Mouse (Mus musculus) hindbrain, embryonic 13.5 days (tissue): ENCODE results near the gene Atxn2. TPM values are rescaled to one million over a fixed set of nuclear protein-coding genes. Genes with fewer than 3 reads are reported as not detected.

Experiments used
- ATAC-seq: fragments of 200-750 bp; cut with Nextera tagmentation; 2 replicates; pipeline ENCODE4 v1.8.0; 2017; ENCODE audit warnings: moderate TSS enrichment; ENCODE audit not compliant: low FRiP score
- H3K27ac ChIP-seq: fragments of 300-500 bp; sonication (generic); 2 replicates; pipeline ENCODE4 v1.5.1; 2015; ENCODE audit warnings: inconsistent platforms, mild to moderate bottlenecking, moderate library complexity
- H3K27me3 ChIP-seq: fragments of 300-500 bp; sonication (generic); 2 replicates; pipeline ENCODE4 v1.6.1; 2015; ENCODE audit warnings: mild to moderate bottlenecking, inconsistent platforms
- H3K36me3 ChIP-seq: fragments of 300-500 bp; sonication (generic); 2 replicates; pipeline ENCODE4 v1.6.1; 2015; ENCODE audit warnings: mild to moderate bottlenecking, inconsistent platforms
- H3K4me1 ChIP-seq: fragments of 300-500 bp; sonication (generic); replicated peaks from 2 replicates; pipeline ENCODE4 v1.6.1; 2015; ENCODE audit warnings: inconsistent platforms
- H3K4me2 ChIP-seq: fragments of 300-500 bp; sonication (generic); 2 replicates; pipeline ENCODE4 v1.6.1; 2015; ENCODE audit warnings: inconsistent platforms, mild to moderate bottlenecking, moderate library complexity
- H3K4me3 ChIP-seq: fragments of 300-500 bp; sonication (generic); 2 replicates; pipeline ENCODE4 v1.5.1; 2015; ENCODE audit warnings: mild to moderate bottlenecking, inconsistent platforms
- H3K9ac ChIP-seq: fragments of 300-500 bp; sonication (generic); 2 replicates; pipeline ENCODE4 v1.6.1; 2015; ENCODE audit warnings: mild to moderate bottlenecking, inconsistent platforms
- H3K9me3 ChIP-seq: fragments of 300-500 bp; sonication (generic); 2 replicates; pipeline ENCODE4 v1.6.1; 2016; ENCODE audit warnings: inconsistent platforms
- WGBS: fragments of 180-500 bp; shearing (Covaris S2); methylation state at CpG from one replicate; pipeline ENCODE4 v1.1.7; 2015; 5-methylcytosine and 5-hydroxymethylcytosine counted together
- polyA plus RNA-seq: library from polyadenylated mRNA; unstranded; fragments of >200 nt; fragmentation: Nextera tagmentation; extraction: Ambion mirVana; gene quantifications from 2 replicates; pipeline ENCODE4 v1.2.1, GENCODE M21; 2015

The Atxn2 gene
- polyA plus RNA-seq, 1 experiment from 2014 or later: 68.3 TPM

- no peak overlapping the region for H3K4me3 ChIP-seq
- H3K4me1 ChIP-seq: no peaks in the 10 kb centered on the region
- H3K27me3 ChIP-seq: no peaks in the 10 kb centered on the region
- ATAC-seq: no peak
- 89% methylated on average over 5 of the region's 5 CpGs for WGBS
- H3K27ac ChIP-seq: peak overlapping the region; percentile 41
- no peak overlapping the region for H3K4me2 ChIP-seq
- H3K36me3 ChIP-seq: peaks cover 66% of the 10 kb centered on the region
- H3K9ac ChIP-seq: 0 out of 2 replicates have a peak overlapping the region, but pooled peaks have one; percentile 29
- H3K9me3 ChIP-seq: no peaks in the 10 kb centered on the region
These were observed 100.4 kb downstream of the Atxn2 start for GRCm38 (mm10) chr5:121811485-121811931.

GRCm38 (mm10) chr5:121812526-121813243, 101.5 kb downstream of the Atxn2 start:
- H3K27ac ChIP-seq: peak overlapping the region; percentile 23; the same call in 1 of the 2 replicates
- 90% methylated on average over 7 of the region's 7 CpGs for WGBS
- H3K27me3 ChIP-seq: no peaks in the 10 kb centered on the region
- H3K9me3 ChIP-seq: no peaks in the 10 kb centered on the region
- no peak overlapping the region for H3K4me3 ChIP-seq
- no peak overlapping the region for H3K4me2 ChIP-seq
- no peak overlapping the region for H3K9ac ChIP-seq
- no peak for ATAC-seq
- peaks cover 77% of the 10 kb centered on the region for H3K36me3 ChIP-seq
- no peaks in the 10 kb centered on the region for H3K4me1 ChIP-seq

GRCm38 (mm10) chr5:121813744-121814143, 102.6 kb downstream of the Atxn2 start:
- Histone ChIP-seq H3K9me3 (no peaks in the 10 kb centered on the region), H3K36me3 (peaks cover 88% of the 10 kb centered on the region), H3K9ac (no peak overlapping the region), H3K27ac (no peak overlapping the region), H3K4me2 (no peak overlapping the region), H3K27me3 (no peaks in the 10 kb centered on the region), H3K4me1 (no peaks in the 10 kb centered on the region), H3K4me3 (no peak overlapping the region)
- WGBS: 95% methylated on average over 10 of the region's 10 CpGs
- no peak for ATAC-seq

- no peak for ATAC-seq
- Histone ChIP-seq H3K36me3 (peaks cover 94% of the 10 kb centered on the region), H3K27me3 (no peaks in the 10 kb centered on the region), H3K4me3 (no peak overlapping the region), H3K9me3 (no peaks in the 10 kb centered on the region), H3K9ac (no peak overlapping the region), H3K4me2 (no peak overlapping the region), H3K27ac (no peak overlapping the region), H3K4me1 (no peaks in the 10 kb centered on the region)
- 69% methylated on average over 3 of the region's 3 CpGs for WGBS
These were observed 103.9 kb downstream of the Atxn2 start for GRCm38 (mm10) chr5:121815067-121815466.

- H3K9ac ChIP-seq: no peak overlapping the region
- no peak overlapping the region for H3K4me2 ChIP-seq
- WGBS: 90% methylated on average over 8 of the region's 8 CpGs
- no peak for ATAC-seq
- no peak overlapping the region for H3K4me3 ChIP-seq
- H3K27me3 ChIP-seq: no peaks in the 10 kb centered on the region
- H3K36me3 ChIP-seq: peaks cover 90% of the 10 kb centered on the region
- no peaks in the 10 kb centered on the region for H3K9me3 ChIP-seq
- H3K27ac ChIP-seq: no peak overlapping the region
- H3K4me1 ChIP-seq: no peaks in the 10 kb centered on the region
These were observed 104.8 kb downstream of the Atxn2 start for GRCm38 (mm10) chr5:121815867-121816380.

- Histone ChIP-seq H3K9ac (no peak overlapping the region), H3K4me1 (no peaks in the 10 kb centered on the region), H3K4me3 (no peak overlapping the region), H3K4me2 (no peak overlapping the region), H3K36me3 (peaks cover 83% of the 10 kb centered on the region), H3K9me3 (no peaks in the 10 kb centered on the region), H3K27me3 (no peaks in the 10 kb centered on the region), H3K27ac (no peak overlapping the region)
- WGBS: 96% methylated on average over 2 of the region's 2 CpGs
- no peak for ATAC-seq
These were observed 105.5 kb downstream of the Atxn2 start for GRCm38 (mm10) chr5:121816611-121817010.

GRCm38 (mm10) chr5:121817551-121817950, 106.4 kb downstream of the Atxn2 start:
- 91% methylated on average over 9 of the region's 9 CpGs for WGBS
- Histone ChIP-seq H3K27ac (no peak overlapping the region), H3K4me1 (no peaks in the 10 kb centered on the region), H3K4me3 (no peak overlapping the region), H3K4me2 (no peak overlapping the region), H3K36me3 (peaks cover 74% of the 10 kb centered on the region), H3K9ac (0 out of 2 replicates have a peak overlapping the region, but pooled peaks have one; percentile 19), H3K9me3 (no peaks in the 10 kb centered on the region), H3K27me3 (no peaks in the 10 kb centered on the region)
- ATAC-seq: no peak

- H3K4me3 ChIP-seq: no peak overlapping the region
- 97% methylated on average over 7 of the region's 7 CpGs for WGBS
- H3K4me1 ChIP-seq: 0 out of 2 replicates have a peak, but pooled peaks cover 4% of the 10 kb centered on the region
- no peak overlapping the region for H3K27ac ChIP-seq
- ATAC-seq: no peak
- no peak overlapping the region for H3K9ac ChIP-seq
- no peaks in the 10 kb centered on the region for H3K9me3 ChIP-seq
- H3K36me3 ChIP-seq: peaks cover 73% of the 10 kb centered on the region
- no peak overlapping the region for H3K4me2 ChIP-seq
- H3K27me3 ChIP-seq: no peaks in the 10 kb centered on the region
These were observed 107.3 kb downstream of the Atxn2 start for GRCm38 (mm10) chr5:121818401-121818800.

GRCm38 (mm10) chr5:121818862-121819261, 107.7 kb downstream of the Atxn2 start:
- no peak for ATAC-seq

GRCm38 (mm10) chr5:121819559-121819958, 108.4 kb downstream of the Atxn2 start:
- Histone ChIP-seq H3K4me3 (no peak overlapping the region), H3K9ac (no peak overlapping the region), H3K27me3 (no peaks in the 10 kb centered on the region), H3K9me3 (no peaks in the 10 kb centered on the region), H3K4me2 (no peak overlapping the region), H3K4me1 (0 out of 2 replicates have a peak, but pooled peaks cover 5% of the 10 kb centered on the region), H3K27ac (no peak overlapping the region), H3K36me3 (peaks cover 68% of the 10 kb centered on the region)
- WGBS: 93% methylated on average over 5 of the region's 5 CpGs
- no peak for ATAC-seq

More at GRCm38 (mm10) chr5:121818862-121819261, 107.7 kb downstream of the Atxn2 start:
- Histone ChIP-seq H3K4me2 (no peak overlapping the region), H3K27me3 (no peaks in the 10 kb centered on the region), H3K9ac (no peak overlapping the region), H3K27ac (no peak overlapping the region), H3K4me1 (0 out of 2 replicates have a peak, but pooled peaks cover 5% of the 10 kb centered on the region), H3K4me3 (no peak overlapping the region), H3K36me3 (peaks cover 70% of the 10 kb centered on the region), H3K9me3 (no peaks in the 10 kb centered on the region)
- 94% methylated on average over 4 of the region's 4 CpGs for WGBS

- no peaks in the 10 kb centered on the region for H3K9me3 ChIP-seq
- H3K4me1 ChIP-seq: 0 out of 2 replicates have a peak, but pooled peaks cover 5% of the 10 kb centered on the region
- peaks cover 65% of the 10 kb centered on the region for H3K36me3 ChIP-seq
- H3K4me2 ChIP-seq: no peak overlapping the region
- no peaks in the 10 kb centered on the region for H3K27me3 ChIP-seq
- WGBS: 86% methylated on average over 2 of the region's 2 CpGs
- no peak overlapping the region for H3K9ac ChIP-seq
- no peak overlapping the region for H3K4me3 ChIP-seq
- ATAC-seq: no peak
- H3K27ac ChIP-seq: no peak overlapping the region
These were observed 109.0 kb downstream of the Atxn2 start for GRCm38 (mm10) chr5:121820161-121820560.

- Histone ChIP-seq H3K4me2 (no peak overlapping the region), H3K36me3 (peaks cover 66% of the 10 kb centered on the region), H3K4me1 (0 out of 2 replicates have a peak, but pooled peaks cover 5% of the 10 kb centered on the region), H3K9ac (no peak overlapping the region), H3K4me3 (no peak overlapping the region), H3K9me3 (no peaks in the 10 kb centered on the region), H3K27me3 (no peaks in the 10 kb centered on the region), H3K27ac (no peak overlapping the region)
- no peak for ATAC-seq
- WGBS: 96% methylated on average over 3 of the region's 3 CpGs
These were observed 109.5 kb downstream of the Atxn2 start for GRCm38 (mm10) chr5:121820657-121821056.
